Mouse (Mus musculus) inflammation-experienced regulatory T-cells, adult 6 months (primary cell): ENCODE measurements around the gene Rfng. TPM values are rescaled to one million over a fixed set of nuclear protein-coding genes. Genes with fewer than 3 reads are reported as not detected.
"Not testable (repeated sequence)": the region's sequence is repeated elsewhere in the genome, so short reads cannot be mapped to it uniquely, and the experiment has no call there.

ENCODE experiments used
- ATAC-seq: one replicate; pipeline ENCODE4 v1.8.0; 2017
- polyA plus RNA-seq, 3 experiments: library from polyadenylated mRNA; unstranded; fragments of 100-300 nt; shearing (Covaris generic); gene quantifications; one replicate each; pipeline ENCODE4 v1.2.1; 2017

Rfng gene
- polyA plus RNA-seq: 1 to 10 TPM; 3.5 to 4.4 (median 3.7) TPM

DNA sequence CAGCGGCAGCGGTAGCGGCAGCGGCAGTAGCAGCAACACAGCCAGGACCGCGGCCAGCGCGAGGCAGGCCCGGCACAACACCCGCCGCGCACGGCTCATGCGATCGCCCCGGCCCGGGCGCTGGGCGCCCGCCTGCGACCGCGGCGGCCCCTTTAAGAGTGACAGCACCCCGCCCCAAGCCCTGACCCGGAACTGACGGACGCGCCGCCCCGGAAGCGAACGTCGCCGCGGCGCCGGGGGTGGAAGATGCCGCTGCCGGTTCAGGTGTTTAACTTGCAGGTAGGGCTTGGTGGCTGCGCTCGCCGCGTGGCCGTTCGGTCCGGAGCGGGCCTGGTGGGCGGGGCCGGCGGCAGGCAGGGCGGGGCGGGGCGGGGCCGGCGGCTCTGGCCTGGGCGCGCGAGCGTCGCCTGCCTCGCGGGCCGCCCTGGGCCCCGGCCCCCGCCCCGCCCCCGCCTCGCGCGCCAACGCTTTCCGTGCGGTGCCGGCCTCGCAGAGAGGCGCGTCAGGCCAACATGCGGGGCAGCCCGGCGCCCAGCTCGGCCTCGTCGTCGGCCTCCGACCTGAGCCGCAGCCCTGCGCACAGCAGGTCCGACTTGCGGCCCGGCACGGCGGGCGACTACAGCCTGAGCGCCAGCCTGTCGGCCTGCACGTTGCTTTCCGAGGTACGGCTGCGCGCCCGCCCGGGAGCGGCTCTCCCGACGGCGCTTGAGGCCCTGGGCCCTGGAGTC, at the start of gene Rfng, which contains the start of gene Gps1:
Rfng (minus strand) TSS at position 144 of the 728 bp plus-strand sequence.
Gps1 (plus strand) TSS at position 209 of the 728 bp plus-strand sequence.
- ATAC-seq: peak; percentile 92

DNA sequence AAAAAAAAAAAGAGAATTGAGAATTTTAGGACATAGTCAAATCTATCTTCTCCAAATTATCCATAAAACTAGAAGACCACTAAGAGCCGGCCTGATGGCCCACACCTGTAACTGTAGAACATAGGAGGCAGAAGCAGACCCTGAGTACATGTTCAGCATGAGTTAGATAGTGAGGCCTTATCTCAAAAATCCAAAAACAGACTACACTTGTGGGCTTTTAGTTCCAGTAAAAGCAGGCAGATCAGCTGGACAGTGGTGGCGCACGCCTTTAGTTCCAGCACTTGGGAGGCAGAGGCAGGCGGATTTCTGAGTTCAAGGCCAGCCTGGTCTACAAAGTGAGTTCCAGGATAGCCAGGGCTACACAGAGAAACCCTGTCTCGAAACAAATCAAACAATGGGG, 49.0 kb upstream of the Rfng start:
- ATAC-seq: not testable (repeated sequence)

DNA sequence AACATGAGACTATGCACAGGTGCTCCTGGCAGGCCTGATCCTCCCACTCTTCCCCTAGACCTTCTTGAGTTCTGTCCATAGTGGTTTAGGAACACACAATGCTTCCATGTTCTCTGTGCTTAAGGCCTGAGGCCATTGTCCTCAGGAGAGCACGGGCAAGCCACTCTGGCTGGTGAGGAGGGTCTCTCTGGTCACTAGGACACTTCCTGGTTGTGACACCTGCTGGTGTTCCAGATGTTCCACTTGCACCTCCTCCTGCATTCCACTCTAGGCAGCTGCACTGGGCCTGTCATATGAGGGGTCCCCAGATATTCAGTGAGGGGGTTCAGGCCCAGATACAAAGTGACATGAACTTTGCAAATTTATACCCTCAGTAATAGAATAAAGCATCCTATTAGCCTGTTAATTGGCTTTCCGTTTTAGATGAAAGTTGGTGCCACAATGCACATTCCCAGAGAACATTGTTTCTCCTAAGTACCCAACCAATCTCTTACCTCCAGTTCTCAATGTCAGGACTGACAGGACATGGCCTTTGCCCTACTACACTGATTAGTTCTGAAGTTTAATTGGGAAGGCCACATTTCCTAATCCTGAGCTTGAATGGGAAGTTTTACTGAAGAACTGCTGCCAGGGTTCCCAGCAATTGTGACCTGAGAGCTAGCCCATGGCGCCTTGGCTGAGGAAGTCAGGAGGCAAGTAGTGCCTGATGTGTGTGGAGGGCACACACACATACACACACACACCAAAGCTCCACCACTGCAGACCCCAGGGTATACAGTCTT, 47.8 kb upstream of the Rfng start:
- ATAC-seq: no peak

DNA sequence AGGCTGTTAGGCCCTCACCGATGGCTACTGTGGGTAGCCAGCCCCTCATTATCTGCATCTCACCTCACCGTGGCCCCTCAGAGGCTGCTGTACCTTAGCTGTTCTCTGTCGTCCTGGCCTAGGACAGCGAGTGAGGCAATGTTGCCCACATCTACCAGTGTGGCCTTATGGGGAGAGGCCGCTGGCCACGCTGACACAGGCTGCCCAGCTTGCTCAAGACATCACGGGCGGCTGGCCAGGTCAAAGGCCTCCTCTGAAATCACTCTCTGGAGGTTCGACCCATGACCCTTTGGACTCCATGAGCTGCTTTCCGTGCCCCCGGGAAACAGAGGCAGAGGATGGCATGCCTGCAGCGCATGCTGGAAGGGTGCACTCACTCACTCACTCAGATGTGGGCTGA, 46.7 kb upstream of the Rfng start:
- no peak for ATAC-seq

DNA sequence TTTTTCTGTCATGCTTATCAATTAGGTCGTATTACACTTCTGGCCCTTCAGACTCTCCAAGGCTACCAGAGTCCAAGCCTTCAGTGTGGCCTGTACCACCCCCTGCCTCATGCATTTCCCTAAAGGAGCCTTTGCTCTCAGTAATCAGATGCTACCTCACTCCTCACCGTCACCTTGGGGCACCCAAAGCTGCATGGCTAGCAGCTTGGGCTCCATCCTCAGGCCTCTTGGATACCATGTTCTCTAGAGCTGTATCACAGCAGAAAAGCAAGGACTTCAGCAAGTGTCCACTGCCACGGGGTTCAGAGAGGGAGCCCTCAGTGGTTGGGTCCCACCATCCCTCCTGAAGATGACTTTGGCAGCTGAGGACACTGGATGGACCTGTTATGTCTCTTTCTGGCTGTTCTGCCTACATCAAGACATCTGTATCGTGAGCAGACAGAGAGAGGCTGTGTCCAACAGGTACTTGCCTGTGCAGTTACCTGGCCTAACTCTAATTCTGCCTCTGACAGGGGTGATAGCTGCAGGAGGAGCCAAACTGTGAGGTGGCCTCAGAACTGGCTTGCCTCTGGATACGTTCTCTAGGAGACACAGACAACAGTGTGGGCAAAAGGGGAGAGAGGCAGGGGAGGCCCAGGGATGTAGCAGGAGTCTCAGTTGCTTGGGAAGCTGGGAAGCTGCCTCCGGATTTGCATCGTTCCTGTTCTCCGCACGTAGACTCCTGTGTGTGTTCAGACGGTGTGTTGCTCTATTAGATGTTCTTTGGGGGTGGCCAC, 45.9 kb upstream of the Rfng start:
- no peak for ATAC-seq

DNA sequence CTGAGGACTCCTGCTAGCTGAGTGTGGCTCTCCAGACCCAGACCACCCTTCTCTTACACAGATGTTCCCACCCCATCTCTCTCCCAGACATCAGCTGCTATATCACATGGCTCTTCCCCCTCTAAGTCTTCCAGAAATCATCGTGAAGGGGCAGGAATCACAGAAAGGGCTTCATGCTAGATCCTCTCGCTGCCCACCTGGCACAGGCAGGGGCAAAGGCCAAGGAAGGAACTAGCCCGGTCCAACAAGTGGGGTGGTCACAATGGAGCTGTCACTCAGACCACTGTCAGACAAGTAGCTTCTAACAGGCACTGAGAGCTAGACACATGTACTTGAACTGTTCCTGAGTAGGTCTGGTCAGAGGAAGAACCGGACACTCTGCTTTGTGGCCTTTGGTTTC, 44.4 kb upstream of the Rfng start:
- ATAC-seq: no peak

DNA sequence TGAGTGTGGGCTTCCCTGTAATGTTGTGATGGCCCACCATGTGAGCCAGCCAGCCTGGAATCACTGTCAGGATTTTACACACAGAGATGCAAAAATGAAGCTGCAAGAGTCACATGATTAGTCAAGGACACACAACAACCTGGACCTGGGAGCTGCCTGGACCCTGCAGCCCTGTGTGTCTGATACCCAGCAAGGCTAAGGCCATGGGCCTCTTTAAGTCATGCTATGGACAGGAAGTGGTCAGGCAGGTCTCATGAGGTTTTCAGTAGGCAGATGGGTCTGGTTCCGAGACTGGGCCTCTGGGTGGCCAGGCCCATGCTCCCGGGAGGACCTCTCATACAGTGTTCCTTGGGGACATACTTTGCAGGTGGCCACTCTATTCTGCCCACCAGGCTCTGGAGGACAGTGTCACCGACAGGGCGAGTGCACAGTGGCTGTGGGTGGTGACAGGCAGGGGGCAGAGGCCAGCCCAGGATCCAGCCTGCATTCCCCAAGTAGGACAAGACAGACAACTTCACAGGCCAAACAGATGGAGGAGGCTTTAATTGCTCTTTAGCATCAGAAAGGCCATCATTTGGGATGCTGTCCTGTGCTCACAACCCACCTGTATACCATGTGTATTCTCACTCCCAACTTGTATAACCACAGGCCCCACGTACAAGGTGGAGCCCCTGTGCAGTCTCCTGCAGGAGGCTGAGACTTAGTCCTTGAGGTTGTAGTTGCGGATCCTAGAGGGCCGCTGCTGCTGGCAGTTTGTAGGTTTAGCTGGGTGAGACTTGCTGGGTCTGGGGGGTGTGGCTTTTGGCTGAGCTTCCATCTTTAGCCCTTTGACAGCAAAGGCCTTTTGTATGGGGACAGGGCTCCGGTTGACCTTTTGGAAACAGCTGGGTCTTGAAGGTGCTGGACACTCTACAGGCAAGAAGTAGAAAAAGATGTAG, 42.3 kb upstream of the Rfng start:
- no peak for ATAC-seq

DNA sequence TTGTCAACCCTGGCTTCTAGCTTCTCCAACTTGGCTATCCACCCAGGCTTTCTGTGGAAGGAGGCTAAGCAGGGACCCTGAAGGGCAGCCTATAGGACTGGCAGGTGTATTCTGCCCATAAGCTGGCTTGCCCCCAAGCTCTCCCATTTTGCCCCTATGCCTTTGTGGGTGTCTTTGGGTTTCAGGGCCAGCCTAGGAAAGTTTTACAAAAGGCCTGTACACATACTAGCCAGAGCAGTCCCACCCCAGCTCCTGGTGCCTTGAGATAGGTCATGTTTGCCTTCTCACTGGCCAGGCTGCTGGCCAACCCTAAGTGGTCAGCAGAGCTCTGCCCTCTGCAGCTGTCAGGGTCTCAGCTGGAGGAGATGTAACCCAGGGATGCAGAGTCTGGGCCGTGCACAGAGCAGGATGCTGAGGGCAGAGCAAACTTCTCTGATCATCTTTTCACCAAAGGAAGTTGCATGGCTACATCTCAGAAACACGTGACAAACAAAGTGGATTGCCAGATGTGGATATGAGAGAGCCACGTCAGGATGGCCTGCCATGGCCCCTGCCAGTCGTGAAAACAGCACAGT, 41.4 kb upstream of the Rfng start:
- no peak for ATAC-seq

DNA sequence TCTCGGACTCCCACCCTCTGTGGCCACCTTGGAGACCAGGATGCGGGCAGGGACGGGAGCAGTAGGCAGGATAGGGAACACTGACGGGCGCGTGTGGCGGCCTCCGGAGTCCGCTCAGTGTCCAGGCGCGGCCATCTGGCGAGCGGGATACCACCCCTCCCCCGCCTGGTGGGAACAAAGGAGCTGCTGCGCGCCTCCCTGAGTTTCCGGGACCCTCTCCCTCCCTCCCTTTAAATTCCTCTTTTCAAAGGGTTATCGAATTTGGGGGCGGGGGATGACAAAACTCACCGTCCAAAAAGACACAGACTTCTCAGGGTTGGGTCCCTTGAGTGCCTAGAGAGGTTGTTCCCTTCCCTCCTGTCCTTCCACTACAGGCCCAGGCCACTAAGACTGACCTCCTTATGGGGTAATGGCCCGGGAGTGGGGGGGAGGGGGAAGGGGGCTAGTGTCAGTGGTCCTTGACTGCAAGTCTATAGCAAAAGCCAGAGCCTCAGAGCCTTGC, 40.8 kb upstream of the Rfng start:
- peak; percentile 5 for ATAC-seq

DNA sequence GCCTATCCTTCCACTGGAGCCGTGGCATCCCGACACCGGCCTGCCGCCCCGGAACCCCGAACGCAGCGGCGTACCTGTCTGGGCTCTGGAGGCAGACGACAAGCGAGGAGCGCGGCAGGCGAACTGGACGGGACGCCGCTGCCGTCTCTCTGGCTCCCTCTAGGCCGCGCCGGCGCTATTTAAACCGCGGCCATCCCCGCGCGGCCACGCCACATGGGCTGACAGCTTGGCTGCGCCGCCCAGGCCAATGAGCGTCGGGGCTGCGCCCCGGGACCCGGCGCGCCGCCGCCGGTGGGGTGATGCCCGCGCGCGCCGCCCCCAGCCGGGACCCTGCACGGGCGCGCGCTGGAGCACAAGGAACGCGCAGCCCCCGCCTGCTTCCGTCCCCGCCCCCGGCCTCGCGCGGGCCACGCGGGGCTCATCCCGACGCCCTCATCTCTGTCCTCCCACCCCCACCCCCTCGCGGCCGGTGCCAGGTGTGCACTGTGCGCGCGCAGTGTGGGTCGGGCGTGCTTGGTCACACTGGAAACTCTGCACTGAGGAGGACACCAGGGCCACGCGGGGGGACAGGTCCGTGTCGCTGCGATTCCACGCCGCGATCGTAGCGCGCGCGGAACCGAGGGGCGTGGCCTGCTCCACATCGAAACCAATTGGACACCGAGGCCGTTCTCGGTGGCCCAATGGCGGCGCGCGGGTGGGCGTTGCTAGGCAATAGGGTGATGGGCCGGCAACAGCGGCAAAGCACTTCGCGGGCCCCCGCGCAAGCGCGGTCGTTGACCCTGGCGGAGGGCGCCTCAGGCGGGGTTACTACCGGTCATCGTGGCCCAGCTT, 40.2 kb upstream of the Rfng start, which contains the start of gene Fasn:
Fasn (minus strand) TSS at position 592 of the 831 bp plus-strand sequence.
- peak; percentile 76 for ATAC-seq

DNA sequence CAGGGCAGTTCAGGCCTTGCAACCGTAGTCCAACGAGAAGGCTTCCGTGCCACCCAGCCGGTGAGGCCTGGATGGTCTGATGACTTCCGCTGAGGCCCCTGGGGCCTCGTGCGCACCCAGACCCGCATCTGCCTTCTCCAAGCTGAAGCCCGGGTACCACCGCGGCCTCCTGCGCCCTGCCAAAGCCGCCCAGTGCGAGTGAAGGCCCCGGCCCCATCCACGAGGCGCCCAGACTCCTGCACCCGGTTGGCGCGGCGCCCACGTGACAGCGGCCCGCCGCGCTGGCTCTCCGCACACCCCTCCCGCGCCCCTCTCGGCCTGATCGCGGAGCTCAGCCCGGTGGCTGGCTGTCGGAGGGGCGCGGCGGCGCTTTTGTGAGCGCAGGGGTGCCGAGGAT, 39.5 kb upstream of the Rfng start:
- peak; percentile 36 for ATAC-seq

DNA sequence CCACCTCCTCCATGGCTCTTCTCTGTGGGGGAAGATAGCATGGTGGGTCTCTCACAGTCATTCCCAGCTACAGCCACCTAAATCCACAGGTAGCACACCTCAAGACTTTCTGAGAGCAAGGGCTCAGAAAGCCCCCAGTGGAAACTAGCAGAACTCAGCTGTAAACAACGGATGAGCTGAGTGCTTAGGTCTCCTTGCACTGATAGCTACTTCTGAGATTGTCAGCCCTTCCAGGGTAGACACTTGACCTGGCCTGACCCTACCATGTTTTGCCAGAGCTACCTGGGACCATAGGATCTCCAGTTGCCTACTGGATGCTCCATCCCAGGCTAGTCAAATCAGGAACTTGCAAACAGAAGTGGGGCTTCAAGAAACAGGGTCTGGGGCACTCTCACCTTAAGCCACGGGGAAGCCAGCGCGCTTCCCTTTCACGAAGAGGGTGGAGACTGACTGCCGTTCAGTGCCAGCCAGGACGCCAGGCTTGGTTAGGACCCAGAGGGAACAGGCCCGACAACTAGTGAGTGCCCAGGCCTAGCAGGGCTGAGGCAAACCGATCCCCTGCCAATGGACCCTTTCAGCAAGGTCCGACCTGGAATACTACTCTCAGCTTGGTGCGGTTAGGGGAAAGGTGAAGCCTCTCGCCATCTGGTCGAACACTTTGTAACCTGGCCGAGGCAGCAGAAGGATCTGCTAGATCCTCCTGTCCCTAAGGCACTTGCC, 39.0 kb upstream of the Rfng start:
- no peak for ATAC-seq

DNA sequence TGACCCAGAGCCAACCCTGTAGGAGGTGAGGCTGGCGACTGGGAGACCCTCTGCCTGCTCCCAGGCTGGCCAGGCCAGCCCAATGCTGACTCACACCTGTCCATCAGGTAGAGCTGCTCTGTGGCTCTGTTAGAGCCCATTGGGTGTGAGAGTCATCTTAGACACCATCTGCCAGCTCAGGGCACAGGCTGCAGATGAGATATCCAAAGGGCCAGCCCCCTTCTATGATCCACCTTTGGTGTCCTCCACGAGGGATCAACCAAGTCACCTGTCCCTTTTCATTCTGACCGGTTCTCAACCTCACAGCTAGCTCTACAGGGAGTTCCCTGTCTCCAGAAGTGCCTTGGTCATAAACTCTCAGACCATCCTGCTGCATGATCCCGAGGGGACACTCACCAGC, 38.3 kb upstream of the Rfng start:
- no peak for ATAC-seq

DNA sequence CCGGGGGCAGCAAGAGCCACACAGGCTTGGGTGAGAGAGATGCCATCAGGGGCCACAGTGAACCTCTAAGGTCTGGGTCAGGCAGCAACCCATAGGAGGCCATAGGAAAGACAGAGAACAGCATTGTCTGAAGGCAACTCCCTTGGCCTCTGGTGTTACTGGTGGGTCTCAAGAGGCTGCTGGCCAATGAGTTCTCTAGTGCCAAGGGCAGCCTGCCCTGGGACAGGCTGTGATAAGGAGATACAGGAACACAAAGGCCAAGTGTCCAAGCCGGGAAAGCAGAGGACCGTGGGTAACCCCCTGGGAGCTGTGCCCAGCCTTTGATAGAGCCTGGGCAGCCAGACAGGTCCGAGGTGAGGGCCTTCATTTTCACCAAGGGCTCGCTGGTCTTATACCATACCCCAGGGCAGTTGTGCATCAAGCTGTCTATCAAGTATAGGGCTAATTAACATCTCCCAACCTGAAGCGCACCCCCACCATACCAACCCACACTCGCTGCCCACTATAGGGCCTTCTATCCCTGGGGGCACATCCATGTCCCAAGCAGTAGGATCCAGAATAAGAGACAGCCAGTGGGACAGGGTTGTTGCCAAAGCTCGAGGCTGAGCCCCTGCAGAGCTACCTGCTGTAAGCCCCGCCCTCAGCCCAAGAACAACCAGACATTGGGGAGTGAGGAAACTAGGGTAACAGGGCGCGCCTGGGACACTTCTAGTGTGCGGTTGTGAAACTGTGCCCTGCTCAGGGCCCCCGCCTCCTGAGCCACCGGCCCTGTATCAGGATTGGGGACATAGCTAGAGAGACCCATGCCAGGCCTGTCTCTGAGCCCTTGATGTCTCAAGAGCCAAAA, 37.3 kb upstream of the Rfng start:
- no peak for ATAC-seq

DNA sequence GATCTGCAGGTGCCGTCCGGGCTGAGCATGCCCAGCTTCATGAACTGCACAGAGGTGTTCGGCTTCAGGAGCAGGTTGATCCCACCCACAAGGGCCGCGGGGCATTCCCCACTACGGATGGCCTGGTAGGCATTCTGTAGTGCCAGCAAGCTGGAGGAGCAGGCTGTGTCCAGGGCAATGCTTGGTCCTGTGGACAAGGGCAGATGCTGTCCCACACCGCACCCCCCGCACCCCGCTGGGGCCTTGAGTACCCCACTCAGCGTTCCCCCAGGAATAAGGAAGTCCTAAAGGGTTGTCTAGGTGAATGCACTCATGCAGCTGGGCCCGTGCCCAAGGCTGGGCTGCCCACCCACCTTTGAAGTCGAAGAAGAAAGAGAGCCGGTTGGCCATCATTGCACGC, 36.5 kb upstream of the Rfng start:
- no peak for ATAC-seq

DNA sequence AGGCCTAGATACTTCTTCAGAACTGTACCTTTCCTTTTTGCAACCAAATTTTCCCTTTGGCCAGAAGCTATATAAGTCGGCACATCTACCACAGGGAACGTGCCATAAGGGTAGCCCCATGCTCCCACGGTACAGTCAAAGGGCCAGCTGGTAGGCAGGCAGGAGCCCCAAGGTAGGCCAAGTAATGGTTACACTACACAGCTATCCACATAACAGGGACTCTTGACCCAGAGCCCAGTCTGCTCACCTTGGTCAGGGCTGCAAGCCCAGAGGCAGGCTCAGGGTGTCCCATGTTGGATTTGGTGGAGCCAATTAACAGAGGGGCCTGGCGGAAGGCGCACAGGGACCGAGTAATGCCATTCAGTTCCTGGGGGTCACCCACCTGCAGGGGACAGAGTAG, 35.5 kb upstream of the Rfng start:
- no peak for ATAC-seq

DNA sequence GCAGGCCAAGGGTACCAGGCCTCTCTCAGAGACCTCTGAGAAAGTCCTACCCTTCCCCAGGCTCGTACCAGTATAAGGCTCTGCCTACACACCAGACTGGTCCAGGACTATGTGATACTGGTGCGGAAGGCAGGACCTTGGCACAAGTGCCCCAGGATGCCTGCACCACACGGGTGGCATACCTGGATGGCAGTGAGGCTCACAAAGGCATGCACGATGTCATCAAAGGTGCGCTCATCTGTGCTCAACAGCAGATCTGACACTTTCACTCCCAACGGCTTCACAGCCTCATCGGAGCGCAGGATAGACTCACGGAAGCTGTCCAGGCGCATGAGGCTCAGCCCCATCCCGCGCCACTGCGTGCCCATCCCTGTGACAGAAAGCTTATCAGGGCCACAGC, 34.2 kb upstream of the Rfng start:
- ATAC-seq: no peak

DNA sequence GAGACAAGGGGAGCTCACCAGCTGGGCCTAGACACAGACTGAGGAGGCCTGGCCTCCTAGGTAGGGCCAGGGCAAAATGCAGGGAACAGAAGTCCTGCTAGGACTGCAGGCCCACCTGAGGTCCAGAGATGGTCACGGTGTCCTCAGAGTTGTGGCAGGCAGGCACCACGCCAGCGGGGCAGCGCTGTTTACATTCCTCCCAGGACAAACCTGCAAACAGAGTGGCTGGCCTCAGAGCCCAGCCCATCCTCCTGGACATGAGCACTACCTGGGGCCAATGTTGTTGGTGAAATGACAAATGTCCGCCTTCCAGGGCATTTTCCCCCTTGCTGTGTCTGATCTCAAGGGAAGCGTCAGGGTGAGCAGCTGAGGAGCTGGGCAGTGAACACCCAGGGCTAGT, 33.4 kb upstream of the Rfng start:
- ATAC-seq: no peak

DNA sequence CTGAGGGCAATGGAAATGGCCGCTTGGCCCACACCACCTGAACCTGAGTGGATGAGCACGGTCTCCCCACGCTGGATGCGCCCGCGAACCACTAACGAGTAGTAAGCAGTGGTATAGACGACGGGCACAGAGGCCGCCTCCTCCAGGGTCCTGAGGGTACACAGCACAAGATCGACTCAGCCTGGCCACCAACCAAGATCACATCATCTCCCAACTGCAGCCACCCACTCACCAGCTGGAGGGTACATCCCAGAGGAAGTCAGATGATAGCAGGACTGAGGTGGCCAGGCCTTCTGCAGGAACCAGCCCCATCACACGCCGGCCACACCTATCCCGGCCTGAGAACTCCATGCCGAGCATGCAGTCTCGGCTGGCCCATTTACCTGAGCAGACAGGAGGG, 28.1 kb upstream of the Rfng start:
- no peak for ATAC-seq
